Mouse (Mus musculus) kidney, postnatal 36 days (tissue): ENCODE results near the gene Gm9573.

Experiments
- DNase-seq, 2 experiments: peaks; one replicate each; pipeline ENCODE4 v3.0.0; 2021 to 2022; ENCODE audit warnings: mixed read lengths in 2 of 2

Gene Gm9573

DNA sequence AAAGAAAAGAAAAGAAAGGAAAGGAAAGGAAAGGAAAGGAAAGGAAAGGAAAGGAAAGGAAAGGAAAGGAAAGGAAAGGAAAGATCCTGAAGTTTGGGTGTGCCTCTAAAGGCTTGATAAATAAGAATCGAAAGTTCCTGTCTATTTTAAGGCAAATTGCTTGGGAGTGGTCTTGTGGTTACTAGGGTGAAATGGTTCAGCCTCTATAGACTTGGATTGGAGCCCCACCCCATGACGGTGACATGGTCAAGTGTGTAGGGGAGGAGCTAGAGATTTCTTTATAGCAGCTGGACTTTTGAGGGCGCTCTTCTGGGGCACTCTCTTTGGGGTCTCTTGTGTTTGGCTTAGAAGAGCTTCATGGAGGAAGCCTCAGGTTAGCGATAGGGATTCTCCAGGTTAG is 32.7 kb downstream of the Gm9573 start:
- DNase-seq: no peak

DNA sequence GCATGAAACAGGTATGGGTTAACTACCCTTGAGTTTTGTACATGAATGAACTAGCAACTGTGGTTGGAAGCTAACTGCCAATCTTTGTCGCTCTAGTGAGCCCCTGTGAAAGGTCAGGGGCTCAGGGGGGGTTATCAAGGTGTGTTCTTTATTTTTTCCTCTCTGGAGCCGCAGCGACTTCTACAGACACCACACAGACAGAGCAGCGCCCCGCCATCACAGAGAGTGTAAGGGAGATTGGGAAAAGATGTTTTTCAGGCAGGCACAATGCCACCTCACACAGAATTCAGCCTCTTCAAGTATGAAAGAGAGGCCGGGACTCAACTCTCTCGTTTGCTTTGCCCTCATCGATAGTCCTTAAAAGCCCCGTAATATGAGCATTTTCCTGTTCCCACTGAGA is 34.3 kb downstream of the Gm9573 start:
- no peak for DNase-seq

DNA sequence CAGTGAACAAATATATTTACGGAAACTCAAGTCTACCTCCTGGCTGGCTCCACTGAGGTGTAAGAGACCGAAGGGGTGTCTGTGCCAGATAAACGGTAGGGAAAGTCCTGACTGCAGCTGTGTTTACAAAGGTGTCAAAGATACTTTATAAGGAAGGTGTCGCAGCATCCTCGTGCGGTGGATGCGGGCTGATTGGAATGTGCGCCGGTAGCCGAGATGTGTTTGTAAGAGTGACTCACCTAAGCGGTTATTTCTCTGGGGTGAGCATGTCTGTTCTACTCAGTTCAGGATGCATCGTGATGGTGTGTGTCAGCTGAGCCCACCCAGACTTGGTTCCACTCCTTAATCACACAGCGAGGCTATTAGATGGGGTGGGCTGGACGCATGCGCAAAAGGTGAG is 34.7 kb downstream of the Gm9573 start:
- DNase-seq: no peak

DNA sequence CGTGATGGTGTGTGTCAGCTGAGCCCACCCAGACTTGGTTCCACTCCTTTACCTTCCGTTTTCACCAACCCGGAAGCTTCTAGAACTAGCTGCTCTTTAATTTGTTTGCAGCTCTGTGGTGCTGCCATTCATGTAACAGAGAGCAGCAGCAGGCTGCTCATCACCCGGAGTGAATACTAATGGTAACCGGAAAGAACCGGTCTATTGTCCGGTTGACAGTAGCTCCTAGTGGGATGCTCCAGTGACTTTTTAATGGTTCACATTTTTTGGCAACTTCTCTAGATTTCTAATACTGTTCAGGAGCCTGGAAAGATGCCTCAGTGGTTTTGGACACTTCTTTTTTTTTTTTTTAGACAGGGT is 35.2 kb downstream of the Gm9573 start:
- DNase-seq: no peak

DNA sequence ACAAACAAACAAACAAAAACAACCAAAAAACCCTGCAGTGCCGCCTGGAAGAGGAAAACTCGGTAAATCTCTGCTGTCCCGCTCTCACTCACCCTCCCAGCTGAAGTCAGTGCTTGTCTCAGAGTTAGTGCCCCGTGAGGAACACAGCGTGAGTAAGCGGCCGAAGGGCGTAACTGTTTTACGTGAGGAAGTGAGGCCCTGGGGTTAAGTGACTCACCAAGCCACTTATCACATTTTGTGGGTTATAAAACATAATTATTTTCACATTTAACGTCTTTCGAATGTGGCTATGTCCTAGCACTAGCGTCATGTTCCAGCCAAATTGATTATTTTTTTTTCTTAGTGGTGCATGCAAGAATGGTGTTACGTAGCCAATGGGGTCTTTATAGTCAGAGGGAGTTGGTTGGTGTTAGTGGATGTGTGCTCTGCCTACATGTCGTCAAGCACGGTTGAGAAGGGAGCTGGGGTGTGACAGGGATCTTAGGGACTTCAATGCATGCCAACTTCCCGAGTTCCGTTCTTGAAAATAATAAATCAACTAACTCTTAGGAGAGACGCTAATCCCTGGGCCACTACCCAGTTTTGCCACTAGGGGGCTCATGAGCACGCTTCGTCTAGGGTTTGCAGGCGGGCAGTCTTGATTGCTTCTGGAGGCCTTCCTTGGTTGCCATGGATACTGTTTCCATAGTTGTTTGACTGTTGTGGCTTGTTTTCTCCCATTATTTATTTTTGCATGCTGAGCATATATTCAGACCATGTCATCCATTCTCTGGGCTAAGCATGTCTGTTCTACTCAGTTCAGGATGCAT is 35.8 kb downstream of the Gm9573 start:
- DNase-seq: peak; percentile 64 to 87

DNA sequence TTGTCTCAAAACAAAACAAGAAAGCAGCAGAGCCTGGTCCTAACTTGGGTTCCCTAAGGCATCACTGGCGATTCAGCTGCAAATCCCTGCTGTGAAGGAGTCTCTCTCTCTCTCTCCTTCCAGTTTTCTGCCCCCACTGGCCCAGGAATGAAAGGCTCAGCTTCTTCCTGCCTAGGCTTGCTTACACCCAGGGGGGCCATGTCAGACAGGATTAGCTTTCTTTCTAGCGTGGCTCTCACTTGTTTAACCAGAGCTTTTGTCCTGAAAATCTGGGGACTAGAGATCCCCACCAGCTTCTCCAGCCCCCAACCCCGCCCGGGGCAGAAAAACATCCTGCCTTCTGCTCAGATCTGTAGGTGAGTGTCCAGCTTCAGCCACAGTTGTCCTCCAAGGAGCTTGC is 38.0 kb downstream of the Gm9573 start:
- no peak for DNase-seq

DNA sequence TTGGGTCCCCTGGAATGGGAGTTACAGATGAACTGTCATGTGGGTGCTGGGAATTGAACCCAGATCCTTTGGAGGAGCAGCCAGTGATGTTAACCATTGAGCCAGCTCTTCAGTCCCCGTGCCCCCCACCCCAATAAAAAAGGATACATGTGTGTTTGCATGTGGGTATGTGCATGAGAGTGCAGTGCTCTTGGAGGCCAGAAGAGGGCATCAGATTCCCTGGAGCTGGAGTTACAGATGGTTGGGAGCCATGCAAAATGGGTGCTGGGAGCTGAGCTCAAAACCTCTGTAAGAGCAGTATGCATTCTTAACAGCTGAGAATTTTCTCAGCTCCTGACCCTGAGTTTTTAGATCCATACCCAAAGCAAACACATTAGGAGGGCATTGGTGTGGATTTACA is 39.1 kb downstream of the Gm9573 start:
- no peak for DNase-seq

DNA sequence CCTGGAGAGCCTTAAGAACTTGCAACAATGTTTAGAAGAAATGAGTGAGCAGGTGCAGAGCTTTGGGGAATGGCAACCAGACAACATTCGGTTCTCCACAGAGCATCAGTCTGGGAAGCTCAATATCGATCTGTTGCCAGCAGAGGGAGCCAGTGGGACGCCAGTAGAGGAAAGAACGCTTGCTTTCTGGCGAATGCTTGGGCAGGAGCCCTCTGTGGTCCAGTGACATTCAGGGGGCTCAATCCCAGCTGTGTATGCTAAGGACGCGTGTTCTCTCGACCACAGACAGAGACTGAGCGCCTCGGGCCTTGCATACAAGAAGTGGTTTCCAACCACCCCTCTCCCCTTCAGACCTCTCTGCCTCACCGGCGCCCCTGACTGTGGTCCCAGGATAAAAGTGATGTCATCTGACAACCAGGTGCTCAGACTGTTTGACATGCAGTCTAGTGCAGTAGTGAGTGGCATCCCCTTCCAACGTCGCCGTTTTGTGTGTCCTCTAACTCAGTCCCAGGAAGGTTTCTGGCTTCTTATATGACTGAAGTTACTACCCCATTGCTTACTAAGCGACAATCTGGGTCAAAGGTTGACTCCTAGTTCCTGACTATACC is 42.0 kb downstream of the Gm9573 start:
- peak; percentile 74 to 91 for DNase-seq

DNA sequence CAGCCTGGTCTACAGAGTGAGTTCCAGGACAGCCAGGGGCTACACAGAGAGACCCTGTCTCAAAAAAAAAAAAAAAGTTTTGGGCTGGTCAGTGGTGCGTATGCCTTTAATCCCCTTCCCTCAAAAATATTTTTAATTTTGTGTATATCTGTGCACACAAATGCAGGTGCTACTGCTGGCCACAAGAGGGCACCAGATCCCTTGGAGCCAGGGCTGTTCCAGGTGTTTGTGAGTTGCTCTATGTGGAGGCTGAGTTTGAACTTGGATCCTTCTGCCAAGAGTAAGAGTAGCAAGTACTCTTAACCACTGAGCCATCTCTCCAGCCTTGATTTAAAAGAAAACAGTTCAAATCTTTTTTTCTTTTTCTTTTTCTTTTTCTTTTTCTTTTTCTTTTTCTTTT is 43.5 kb downstream of the Gm9573 start:
- DNase-seq: peak in 1 of 2 experiments; percentile 38

DNA sequence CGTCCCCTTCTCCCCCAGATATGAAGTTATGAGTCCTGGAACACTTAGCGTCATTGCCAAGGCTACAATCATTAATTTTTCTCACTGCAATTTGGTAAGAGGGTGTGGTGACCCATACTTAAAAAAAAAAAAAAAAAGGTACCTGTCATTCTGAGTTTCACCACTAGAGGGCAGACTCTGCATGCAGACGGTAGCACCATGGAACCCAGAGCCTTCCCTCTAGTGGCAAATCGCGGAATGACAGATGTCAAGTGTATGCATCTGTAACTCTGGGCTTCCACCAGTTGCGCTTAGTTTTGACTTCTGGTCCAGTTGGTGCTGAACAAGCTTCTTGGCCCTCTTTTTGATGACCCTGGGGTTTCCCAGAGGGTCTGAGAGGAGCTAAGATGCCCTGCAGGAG is 48.2 kb downstream of the Gm9573 start:
- DNase-seq: peak; percentile 83 to 93

DNA sequence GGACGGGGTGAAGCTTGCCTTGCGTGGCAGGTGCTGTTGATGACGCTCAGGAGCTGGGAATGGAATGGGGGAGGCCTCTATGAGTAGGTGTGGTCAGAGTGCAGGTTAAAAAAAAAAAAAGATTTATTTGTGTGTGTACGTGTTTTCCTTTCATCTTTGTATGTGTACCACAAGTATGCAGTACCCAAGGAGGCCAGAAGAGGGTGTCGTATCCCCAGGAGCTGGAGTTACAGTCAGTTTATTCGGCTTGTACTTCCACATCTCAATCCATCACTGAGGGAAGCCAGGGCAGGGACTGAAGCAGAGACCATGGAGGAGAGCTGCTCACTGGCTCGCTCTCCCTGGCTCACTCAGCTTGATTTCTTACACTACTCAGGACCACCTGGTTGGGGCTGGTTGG is 55.0 kb downstream of the Gm9573 start:
- no peak for DNase-seq

DNA sequence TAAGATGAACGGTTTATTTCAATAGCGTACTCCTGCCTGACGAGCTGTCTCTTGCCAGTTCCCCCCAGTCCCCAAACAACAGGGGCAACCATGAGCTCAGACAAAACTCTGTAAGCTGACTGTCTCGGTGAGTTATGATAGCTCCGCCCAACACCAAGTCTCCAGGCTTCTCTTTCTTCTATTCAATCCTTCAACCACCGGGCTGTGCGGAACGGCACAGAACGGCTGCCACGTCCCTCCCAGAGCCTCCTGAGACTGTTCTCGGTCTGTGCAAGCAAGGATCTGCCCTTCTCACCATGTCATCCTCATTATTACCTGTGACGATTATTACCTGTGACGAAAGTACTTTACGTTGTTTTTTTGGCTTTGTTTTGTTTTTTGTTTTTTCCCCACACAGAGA is 55.6 kb downstream of the Gm9573 start:
- no peak for DNase-seq

DNA sequence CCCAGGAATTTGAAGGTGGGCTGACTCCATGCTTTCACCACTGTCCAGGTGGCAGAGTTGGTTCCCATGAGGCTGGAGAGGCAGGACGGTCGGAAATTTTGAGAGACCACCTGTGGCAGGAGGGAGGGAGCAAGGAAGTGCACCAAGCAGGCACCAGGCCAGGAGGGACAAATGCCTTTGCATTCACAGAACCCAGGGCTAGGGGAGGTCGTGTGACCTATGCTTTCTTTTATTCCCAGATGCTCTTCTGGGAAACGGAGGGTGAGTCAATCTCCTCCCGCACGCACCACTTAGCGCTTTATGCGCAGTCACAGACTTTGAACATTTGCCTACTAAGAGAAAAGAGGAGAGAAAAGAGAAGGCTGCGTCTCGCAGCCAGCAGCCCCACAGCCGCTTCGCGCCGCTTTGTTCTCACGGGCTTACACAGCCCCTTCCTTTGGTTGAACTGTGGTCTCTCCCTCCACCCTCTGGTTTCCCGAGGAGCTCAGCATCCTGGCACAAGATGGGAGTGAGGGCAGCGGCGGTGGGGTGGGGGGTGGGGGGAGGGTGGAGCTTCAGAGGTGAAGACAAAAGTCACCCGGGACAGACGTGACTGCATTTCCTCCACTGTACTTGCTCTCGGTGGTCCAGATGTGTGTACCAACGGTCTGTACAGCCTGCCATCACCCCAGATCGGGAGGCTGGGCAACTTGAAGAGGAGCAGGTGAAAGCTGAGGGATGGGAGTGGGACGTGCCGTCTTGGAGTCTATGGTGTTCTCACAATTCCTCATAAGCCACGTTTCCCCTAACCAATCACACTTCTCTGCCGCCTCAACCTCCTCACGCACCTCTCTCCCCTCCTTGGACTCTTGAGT is 57.1 kb downstream of the Gm9573 start:
- DNase-seq: no peak
